Mouse (Mus musculus) hindbrain, embryonic 16.5 days (tissue): Measurements from ENCODE around the gene C1qtnf12. TPM values are rescaled to one million over a fixed set of nuclear protein-coding genes. Genes with fewer than 3 reads are reported as not detected.

Source experiments
- ATAC-seq: fragments of 200-750 bp; cut with Nextera tagmentation; 2 replicates; pipeline ENCODE4 v1.8.0; 2017; ENCODE audit warnings: moderate TSS enrichment, moderate library complexity
- H3K27ac ChIP-seq: fragments of 300-500 bp; sonication (generic); 2 replicates; pipeline ENCODE4 v1.5.1; 2014; ENCODE audit warnings: low read depth, mild to moderate bottlenecking, control low read depth, low read length, moderate library complexity
- H3K27me3 ChIP-seq: fragments of 300-500 bp; sonication (generic); replicated peaks from 2 replicates; pipeline ENCODE4 v1.6.1; 2014; ENCODE audit warnings: low read length; ENCODE audit not compliant: control insufficient read depth, insufficient read depth
- H3K36me3 ChIP-seq: fragments of 300-500 bp; sonication (generic); 2 replicates; pipeline ENCODE4 v1.6.1; 2014; ENCODE audit warnings: mild to moderate bottlenecking, low read length, moderate library complexity, mixed read lengths; ENCODE audit not compliant: control insufficient read depth, insufficient read depth
- H3K4me1 ChIP-seq: fragments of 300-500 bp; sonication (generic); 2 replicates; pipeline ENCODE4 v1.6.1; 2014; ENCODE audit warnings: low read depth, low read length; ENCODE audit not compliant: control insufficient read depth, insufficient read depth
- H3K4me2 ChIP-seq: fragments of 300-500 bp; sonication (generic); 2 replicates; pipeline ENCODE4 v1.6.1; 2014; ENCODE audit warnings: mild to moderate bottlenecking, low read length, control low read depth, moderate library complexity
- H3K4me3 ChIP-seq: fragments of 300-500 bp; sonication (generic); 2 replicates; pipeline ENCODE4 v1.5.1; 2014; ENCODE audit warnings: mild to moderate bottlenecking, low read length, control low read depth, moderate library complexity
- H3K9ac ChIP-seq: fragments of 300-500 bp; sonication (generic); 2 replicates; pipeline ENCODE4 v1.6.1; 2014; ENCODE audit warnings: low read depth, mild to moderate bottlenecking, control low read depth, low read length, moderate library complexity
- H3K9me3 ChIP-seq: fragments of 300-500 bp; sonication (generic); 2 replicates; pipeline ENCODE4 v1.6.1; 2014; ENCODE audit warnings: mild to moderate bottlenecking, low read length, moderate library complexity; ENCODE audit not compliant: control insufficient read depth
- WGBS: fragments of 180-500 bp; shearing (Covaris S2); extraction: QIAGEN DNeasy Blood & Tissue Kit; methylation state at CpG from one replicate; pipeline ENCODE4 v1.1.7; 2014; 5-methylcytosine and 5-hydroxymethylcytosine counted together
- polyA plus RNA-seq: library from polyadenylated mRNA; unstranded; fragments of >200 nt; fragmentation: Nextera tagmentation; extraction: Ambion mirVana; gene quantifications from 2 replicates; pipeline ENCODE4 v1.2.1, GENCODE M21; 2015

The C1qtnf12 gene
- polyA plus RNA-seq, 1 experiment from 2014 or later = 16.4 TPM

DNA sequence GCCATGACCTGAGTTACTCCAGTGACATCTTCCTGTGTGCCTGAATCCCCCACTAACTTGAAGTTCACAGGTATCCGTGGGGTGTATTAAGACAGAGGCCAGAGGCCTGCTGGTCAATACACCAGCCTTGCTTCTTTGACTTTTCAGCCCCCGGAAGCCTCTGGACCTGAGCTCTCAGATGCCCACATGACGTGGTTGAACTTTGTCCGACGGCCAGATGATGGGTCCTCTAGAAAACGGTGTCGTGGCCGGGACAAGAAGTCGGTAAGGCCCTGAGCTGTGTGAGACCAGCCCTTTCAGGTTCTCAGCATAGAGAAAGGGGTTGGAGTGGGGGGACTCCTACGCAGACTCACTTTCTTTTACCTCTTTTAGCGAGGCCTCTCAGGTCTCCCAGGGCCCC, 2.3 kb downstream of the C1qtnf12 start:
- no peak for ATAC-seq
- no peak overlapping the region for H3K27ac ChIP-seq
- WGBS = 94% methylated on average over 11 of the region's 11 CpGs
- no peak overlapping the region for H3K9ac ChIP-seq
- no peaks in the 10 kb centered on the region for H3K9me3 ChIP-seq
- H3K4me2 ChIP-seq = no peak overlapping the region
- no peaks in the 10 kb centered on the region for H3K27me3 ChIP-seq
- H3K36me3 ChIP-seq = peaks cover 4% of the 10 kb centered on the region; the same call in 1 of the 2 replicates
- H3K4me1 ChIP-seq = peaks cover 9% of the 10 kb centered on the region; the same call in 1 of the 2 replicates
- H3K4me3 ChIP-seq = no peak overlapping the region

GRCm38 (mm10) chr4:155969043-155969653, 7.0 kb downstream of the C1qtnf12 start:
- 87% methylated on average over 13 of the region's 13 CpGs for WGBS

GRCm38 (mm10) chr4:155970286-155970685, 8.2 kb downstream of the C1qtnf12 start:
- 93% methylated on average over 5 of the region's 5 CpGs for WGBS
- H3K9me3 ChIP-seq = no peaks in the 10 kb centered on the region
- no peak for ATAC-seq
- no peak overlapping the region for H3K4me3 ChIP-seq
- H3K27me3 ChIP-seq = no peaks in the 10 kb centered on the region
- H3K9ac ChIP-seq = no peak overlapping the region
- no peak overlapping the region for H3K4me2 ChIP-seq
- H3K4me1 ChIP-seq = no peaks in the 10 kb centered on the region
- H3K27ac ChIP-seq = no peak overlapping the region
- no peaks in the 10 kb centered on the region for H3K36me3 ChIP-seq

More at GRCm38 (mm10) chr4:155969043-155969653, 7.0 kb downstream of the C1qtnf12 start:
- H3K4me3 ChIP-seq = no peak overlapping the region
- no peak for ATAC-seq
- no peaks in the 10 kb centered on the region; the same call in 1 of the 2 replicates for H3K36me3 ChIP-seq
- H3K9me3 ChIP-seq = no peaks in the 10 kb centered on the region
- no peaks in the 10 kb centered on the region for H3K27me3 ChIP-seq
- no peaks in the 10 kb centered on the region for H3K4me1 ChIP-seq
- H3K27ac ChIP-seq = no peak overlapping the region
- H3K9ac ChIP-seq = no peak overlapping the region
- no peak overlapping the region for H3K4me2 ChIP-seq

- H3K4me2 ChIP-seq = no peak overlapping the region
- H3K4me1 ChIP-seq = no peaks in the 10 kb centered on the region
- WGBS = 66% methylated on average over 6 of the region's 6 CpGs
- H3K9me3 ChIP-seq = no peaks in the 10 kb centered on the region
- H3K27me3 ChIP-seq = no peaks in the 10 kb centered on the region
- no peak overlapping the region for H3K27ac ChIP-seq
- no peak overlapping the region for H3K9ac ChIP-seq
- H3K4me3 ChIP-seq = no peak overlapping the region
- H3K36me3 ChIP-seq = no peaks in the 10 kb centered on the region
- ATAC-seq = no peak
Observed at GRCm38 (mm10) chr4:155972651-155973050, 10.5 kb downstream of the C1qtnf12 start.

DNA sequence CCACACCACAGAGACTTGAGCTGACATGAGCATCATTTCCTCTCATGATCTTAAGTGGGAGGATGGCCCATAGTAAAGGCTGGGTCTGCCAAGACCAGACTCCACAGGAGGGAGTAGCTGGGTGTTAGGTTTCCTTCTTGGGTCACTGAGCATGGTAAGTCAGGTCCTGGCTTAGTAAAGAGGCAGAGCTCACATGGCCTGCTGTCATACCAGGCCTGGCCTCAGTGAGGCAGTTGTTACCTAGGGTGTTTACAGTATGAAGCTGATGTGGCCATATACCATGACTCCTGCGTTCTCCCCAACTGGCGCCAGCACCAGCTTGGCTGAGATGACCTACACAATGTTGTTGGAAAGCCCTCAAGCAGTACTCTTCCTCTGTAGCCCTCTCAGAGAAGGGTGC, 11.1 kb downstream of the C1qtnf12 start:
- H3K4me1 ChIP-seq = no peaks in the 10 kb centered on the region
- no peaks in the 10 kb centered on the region for H3K27me3 ChIP-seq
- H3K36me3 ChIP-seq = no peaks in the 10 kb centered on the region
- H3K4me3 ChIP-seq = no peak overlapping the region
- no peak overlapping the region for H3K4me2 ChIP-seq
- ATAC-seq = no peak
- no peak overlapping the region for H3K27ac ChIP-seq
- no peak overlapping the region for H3K9ac ChIP-seq
- H3K9me3 ChIP-seq = no peaks in the 10 kb centered on the region
- WGBS = 83% methylated on average over 2 of the region's 2 CpGs

DNA sequence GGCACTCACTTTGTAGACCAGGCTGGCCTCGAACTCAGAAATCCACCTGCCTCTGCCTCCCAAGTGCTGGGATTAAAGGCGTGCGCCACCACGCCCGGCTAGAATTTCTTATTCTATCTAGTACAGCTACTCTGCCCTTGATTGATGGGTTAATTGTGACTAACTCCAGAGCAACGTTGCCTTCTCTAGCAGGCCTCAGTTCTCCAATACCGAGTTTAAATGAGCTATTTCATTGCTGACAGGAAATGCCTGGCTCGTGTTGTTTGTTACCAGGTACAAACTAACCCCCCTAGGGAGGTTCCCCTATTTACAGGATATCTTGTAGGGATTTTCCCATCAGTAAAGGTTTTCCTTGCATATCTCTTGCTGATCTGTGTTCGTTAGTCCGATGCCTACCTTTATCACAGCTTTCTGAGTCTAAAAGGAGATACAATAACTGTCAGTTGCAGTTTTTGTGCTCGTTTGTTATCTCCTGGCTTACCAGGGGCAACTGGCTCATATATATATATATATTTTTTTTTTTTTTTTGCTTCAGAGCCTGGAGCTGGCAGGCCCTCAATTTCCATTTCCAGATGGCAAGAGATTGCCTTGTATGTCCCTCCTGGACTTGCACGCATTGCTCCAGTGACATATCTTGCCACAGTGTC, 19.4 kb downstream of the C1qtnf12 start:
- no peaks in the 10 kb centered on the region for H3K36me3 ChIP-seq
- ATAC-seq = no peak
- no peaks in the 10 kb centered on the region for H3K4me1 ChIP-seq
- H3K4me2 ChIP-seq = no peak overlapping the region
- no peak overlapping the region for H3K9ac ChIP-seq
- 82% methylated on average over 12 of the region's 12 CpGs for WGBS
- no peak overlapping the region for H3K27ac ChIP-seq
- H3K27me3 ChIP-seq = no peaks in the 10 kb centered on the region
- H3K4me3 ChIP-seq = no peak overlapping the region
- H3K9me3 ChIP-seq = no peaks in the 10 kb centered on the region

DNA sequence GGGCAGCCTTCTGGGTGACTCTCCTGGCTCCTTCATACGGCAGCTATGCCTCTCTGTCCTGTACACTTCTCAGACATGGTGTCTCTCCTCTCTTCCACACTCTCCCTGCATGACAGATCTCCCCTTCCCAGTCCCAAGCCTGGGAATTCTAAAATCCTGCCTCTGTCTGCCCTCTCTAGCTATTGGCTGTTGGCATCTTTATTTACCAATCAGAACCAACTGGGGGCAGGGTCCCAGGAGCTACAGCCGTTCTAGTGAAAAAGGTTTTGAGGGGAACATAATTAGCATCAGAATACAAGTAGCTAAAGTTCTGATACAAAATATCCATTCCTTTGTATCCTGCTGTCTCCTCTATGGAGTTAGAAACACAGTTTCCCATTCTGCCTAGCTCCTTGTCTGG, 21.7 kb downstream of the C1qtnf12 start:
- WGBS = 4% methylated on average over 2 of the region's 2 CpGs
- no peak overlapping the region for H3K9ac ChIP-seq
- no peak for ATAC-seq

GRCm38 (mm10) chr4:155991211-155991907, 29.2 kb downstream of the C1qtnf12 start:
- WGBS = 88% methylated on average over 22 of the region's 22 CpGs
- Histone ChIP-seq H3K9ac (peak overlapping the region; percentile 91), H3K9me3 (no peaks in the 10 kb centered on the region)

More for the DNA sequence above, 21.7 kb downstream of the C1qtnf12 start:
- Histone ChIP-seq H3K4me1 (no peaks in the 10 kb centered on the region), H3K27me3 (no peaks in the 10 kb centered on the region), H3K9me3 (no peaks in the 10 kb centered on the region), H3K4me3 (no peak overlapping the region), H3K36me3 (no peaks in the 10 kb centered on the region), H3K27ac (no peak overlapping the region), H3K4me2 (no peak overlapping the region)

DNA sequence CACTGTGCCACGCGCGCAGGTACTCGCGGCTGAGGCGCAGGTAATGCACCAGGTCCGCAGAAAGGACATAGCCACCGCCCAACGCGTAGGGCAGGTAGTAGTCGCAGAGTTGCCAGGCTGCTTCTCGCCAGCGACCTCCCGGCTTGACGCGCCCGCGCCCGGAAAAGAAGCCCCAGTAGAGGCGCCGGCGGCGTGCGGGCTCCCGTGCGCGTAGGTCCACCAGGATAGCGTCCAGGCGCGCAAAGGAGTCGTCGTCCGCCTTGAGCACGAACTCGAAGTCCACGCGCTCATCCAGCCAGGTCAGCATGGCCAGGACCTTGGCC, 29.8 kb downstream of the C1qtnf12 start:
- Histone ChIP-seq H3K4me2 (peak overlapping the region; percentile 95), H3K9me3 (no peaks in the 10 kb centered on the region), H3K27me3 (no peaks in the 10 kb centered on the region), H3K4me1 (peaks cover 21% of the 10 kb centered on the region), H3K27ac (peak overlapping the region; percentile 97), H3K36me3 (no peaks in the 10 kb centered on the region), H3K4me3 (peak overlapping the region; percentile 80), H3K9ac (peak overlapping the region; percentile 91)
- WGBS = 24% methylated on average over 34 of the region's 37 CpGs
- no peak; the same call in 1 of the 2 replicates for ATAC-seq

More at GRCm38 (mm10) chr4:155991211-155991907, 29.2 kb downstream of the C1qtnf12 start:
- Histone ChIP-seq H3K4me3 (peak overlapping the region; percentile 80), H3K27ac (peak overlapping the region; percentile 97), H3K4me1 (peaks cover 21% of the 10 kb centered on the region), H3K36me3 (no peaks in the 10 kb centered on the region), H3K27me3 (no peaks in the 10 kb centered on the region), H3K4me2 (peak overlapping the region; percentile 95)
- ATAC-seq = no peak
